Mouse (Mus musculus) stomach, embryonic 16.5 days (tissue): ENCODE results near the gene Exoc3l4. TPM values are rescaled to one million over a fixed set of nuclear protein-coding genes. Genes with fewer than 3 reads are reported as not detected.

Experiments used
- polyA plus RNA-seq: library from polyadenylated mRNA; unstranded; fragments of >200 nt; fragmentation: Nextera tagmentation; extraction: Ambion mirVana; gene quantifications from 2 replicates; pipeline ENCODE4 v1.2.1, GENCODE M21; 2015

Exoc3l4 gene
- polyA plus RNA-seq, 1 experiment from 2014 or later = 9.6 TPM

Other genes with a start within 250 kb of the Exoc3l4 start
- gene 4930595D18Rik, start 232.5 kb upstream of the Exoc3l4 start, polyA plus RNA-seq = not detected in 2 replicates
- gene Amn, start 145.9 kb upstream of the Exoc3l4 start, polyA plus RNA-seq = 11.3 and 16.3 TPM in 2 replicates
- 29.3 and 32.9 TPM in 2 replicates for gene Cdc42bpb, start 39.3 kb upstream of the Exoc3l4 start, polyA plus RNA-seq
- 1.4 and 1.6 TPM in 2 replicates for gene Lbhd2, start 10.2 kb upstream of the Exoc3l4 start, polyA plus RNA-seq
- 11.2 and 12.8 TPM in 2 replicates for gene Tnfaip2, start 25.5 kb downstream of the Exoc3l4 start, polyA plus RNA-seq
- gene Gm266, start 68.8 kb downstream of the Exoc3l4 start, polyA plus RNA-seq = 12.9 and 15.2 TPM in 2 replicates
- 402 and 438 TPM in 2 replicates for gene Eif5, start 121.0 kb downstream of the Exoc3l4 start, polyA plus RNA-seq
- 17.6 and 20.1 TPM in 2 replicates for gene Mark3, start 157.5 kb downstream of the Exoc3l4 start, polyA plus RNA-seq